Mouse (Mus musculus): ENCODE measurements around the gene Atf6b. TPM values are rescaled to one million over a fixed set of nuclear protein-coding genes. Genes with fewer than 3 reads are reported as not detected.

Atf6b gene
- total and polyA plus RNA-seq, 2 experiments from 2014 or later: 57.4 to 83.0 TPM

DNA sequence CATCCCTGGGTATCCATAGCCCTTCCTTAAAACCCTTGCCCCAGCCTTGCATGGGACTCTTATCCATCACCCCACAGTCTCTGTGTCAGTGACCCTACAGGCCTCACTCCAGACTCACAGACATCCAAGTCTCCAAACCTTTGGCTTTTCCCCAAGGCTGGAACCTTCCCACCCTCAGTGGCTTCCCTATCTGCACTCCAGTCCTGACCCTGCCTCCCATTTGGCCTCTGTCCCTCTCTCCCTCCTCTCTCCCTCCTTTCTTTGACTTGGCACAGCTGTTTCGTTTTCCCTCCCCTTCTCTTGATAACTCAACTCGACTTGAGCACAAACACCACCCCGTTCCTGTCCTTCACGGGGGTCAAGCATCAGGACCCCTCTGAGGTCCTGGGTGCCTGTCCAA, 43.5 kb downstream of the Atf6b start:
- Histone ChIP-seq H3K4me3 (ENCODE audit: low read depth, low read length) (no peak overlapping the region), H3K27me3 (ENCODE audit: insufficient read depth, low read length) (no peaks in the 10 kb centered on the region), H3K36me3 (ENCODE audit: insufficient read depth, low read length) (no peaks in the 10 kb centered on the region), H3K4me1 (ENCODE audit: insufficient read depth, low read length) (no peaks in the 10 kb centered on the region), H3K27ac (ENCODE audit: low read depth, low read length) (no peak overlapping the region), H3K9me3 (ENCODE audit: low read length) (no peaks in the 10 kb centered on the region), H3K4me2 (ENCODE audit: low read depth, low read length, poor library complexity, severe bottlenecking) (no peak overlapping the region), H3K9ac (replicated peaks; ENCODE audit: low read length, poor library complexity, severe bottlenecking) (no peak overlapping the region)
- ATAC-seq (ENCODE audit: low FRiP score) (no peak), DNase-seq (ENCODE audit: low spot score) (no peak)
- TF ChIP-seq CTCF (IDR thresholded peaks at IDR 0.05): no peak
- 62% methylated on average over 4 of the region's 4 CpGs for WGBS

DNA sequence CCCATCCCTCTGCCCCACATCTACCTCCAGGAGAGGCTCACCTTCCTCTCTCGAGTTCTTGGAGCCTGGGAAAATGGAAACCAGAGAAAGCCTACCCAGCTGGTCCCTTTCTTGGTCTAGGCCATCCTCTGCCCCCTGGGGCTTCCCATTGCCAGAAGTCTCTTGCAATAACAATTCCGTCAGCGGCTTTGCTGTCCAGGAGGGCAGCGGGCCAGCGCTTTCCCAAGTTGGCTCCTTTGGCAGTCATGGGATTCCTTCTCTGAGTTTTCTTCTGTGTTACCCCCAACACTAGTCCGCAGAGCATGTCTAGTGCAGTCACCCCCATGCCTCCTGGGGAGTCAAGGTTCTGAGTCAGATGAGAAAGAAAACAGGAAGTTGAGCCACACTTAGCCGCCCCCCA, 46.0 kb downstream of the Atf6b start:
- Histone ChIP-seq H3K4me3 (ENCODE audit: low read depth, low read length) (no peak overlapping the region), H3K4me1 (ENCODE audit: insufficient read depth, low read length) (no peaks in the 10 kb centered on the region), H3K27ac (ENCODE audit: low read depth, low read length) (no peak overlapping the region), H3K36me3 (ENCODE audit: insufficient read depth, low read length) (no peaks in the 10 kb centered on the region), H3K4me2 (ENCODE audit: low read depth, low read length, poor library complexity, severe bottlenecking) (no peak overlapping the region), H3K9me3 (ENCODE audit: low read length) (no peaks in the 10 kb centered on the region), H3K9ac (replicated peaks; ENCODE audit: low read length, poor library complexity, severe bottlenecking) (no peak overlapping the region), H3K27me3 (ENCODE audit: insufficient read depth, low read length) (no peaks in the 10 kb centered on the region)
- DNase-seq (ENCODE audit: low spot score): no peak
- TF ChIP-seq CTCF (IDR thresholded peaks at IDR 0.05): no peak
- no peak for ATAC-seq (ENCODE audit: low FRiP score)
- WGBS: 62% methylated on average over 7 of the region's 7 CpGs

DNA sequence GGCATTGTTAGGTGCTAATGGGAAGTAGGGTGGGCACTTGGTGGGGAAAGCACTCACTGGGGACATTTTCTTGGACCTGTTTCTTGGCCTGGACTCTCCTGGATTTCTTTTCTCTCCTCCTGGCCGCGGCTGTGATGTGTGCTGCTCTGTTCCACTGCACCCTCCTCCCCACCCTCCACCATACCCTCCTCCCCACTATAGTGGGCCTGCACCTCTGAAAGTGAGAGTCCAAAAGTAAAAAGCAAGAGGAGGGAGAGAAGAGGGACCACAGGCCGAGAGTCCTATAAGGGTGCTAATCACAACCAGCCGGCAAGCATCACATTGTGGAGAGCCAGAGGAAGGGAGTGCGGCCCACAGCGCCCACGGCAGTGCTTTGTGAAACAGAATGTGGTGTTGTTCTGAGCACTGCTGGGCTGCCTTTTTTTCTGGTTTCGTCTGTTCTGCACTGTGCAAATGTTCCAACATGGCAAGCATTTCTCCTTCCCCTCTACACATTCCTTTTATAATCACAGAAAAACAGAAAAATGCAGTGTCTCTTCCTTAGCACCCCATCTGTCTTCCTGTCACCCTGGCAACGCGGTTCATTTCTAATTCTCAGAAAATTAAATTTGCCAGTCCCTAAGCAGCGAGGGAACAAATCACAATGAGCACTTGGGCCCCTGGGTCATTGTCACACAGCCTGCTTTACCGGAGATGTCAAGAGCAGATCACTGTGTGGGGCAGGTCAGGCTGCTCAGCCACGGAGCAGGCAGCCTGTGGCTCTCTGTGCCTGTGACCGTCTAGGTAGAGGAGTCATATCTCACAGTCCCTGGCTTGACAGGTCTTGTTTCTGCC, 52.8 kb downstream of the Atf6b start:
- 40% methylated on average over 14 of the region's 14 CpGs for WGBS
- Histone ChIP-seq H3K27me3 (ENCODE audit: insufficient read depth, low read length) (no peaks in the 10 kb centered on the region), H3K27ac (ENCODE audit: low read depth, low read length) (peak overlapping the region; percentile 51), H3K9ac (replicated peaks; ENCODE audit: low read length, poor library complexity, severe bottlenecking) (0 out of 2 replicates have a peak overlapping the region, but pooled peaks have one; percentile 8), H3K36me3 (ENCODE audit: insufficient read depth, low read length) (no peaks in the 10 kb centered on the region), H3K9me3 (ENCODE audit: low read length) (no peaks in the 10 kb centered on the region), H3K4me3 (ENCODE audit: low read depth, low read length) (no peak overlapping the region), H3K4me2 (ENCODE audit: low read depth, low read length, poor library complexity, severe bottlenecking) (no peak overlapping the region), H3K4me1 (ENCODE audit: insufficient read depth, low read length) (peaks cover 3% of the 10 kb centered on the region; the same call in 1 of the 2 replicates)
- TF ChIP-seq CTCF (IDR thresholded peaks at IDR 0.05): no peak
- DNase-seq (ENCODE audit: low spot score): peak; percentile 33
- ATAC-seq (ENCODE audit: low FRiP score): peak; percentile 56; the same call in 1 of the 2 replicates

DNA sequence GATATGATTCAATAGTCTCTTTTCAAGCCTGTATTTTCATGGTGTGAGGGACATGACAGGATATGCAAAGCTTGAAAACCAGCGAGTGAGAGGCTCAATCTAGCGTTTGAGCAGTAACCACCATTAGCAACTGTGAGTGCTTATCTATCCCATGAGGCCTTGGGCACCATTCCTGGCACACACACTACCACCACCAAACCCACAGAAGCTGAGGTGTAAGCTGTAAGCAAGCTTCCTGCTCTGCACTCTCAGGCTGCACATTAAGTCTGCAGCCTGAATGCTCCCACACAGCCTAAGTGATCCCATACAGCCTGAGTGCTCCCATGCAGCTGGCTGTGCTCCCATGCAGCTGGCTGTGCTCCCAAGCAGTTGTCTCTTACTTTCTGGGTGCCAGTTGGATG, 53.7 kb downstream of the Atf6b start:
- ATAC-seq (ENCODE audit: low FRiP score): no peak
- Histone ChIP-seq H3K4me3 (ENCODE audit: low read depth, low read length) (no peak overlapping the region), H3K27me3 (ENCODE audit: insufficient read depth, low read length) (no peaks in the 10 kb centered on the region), H3K4me2 (ENCODE audit: low read depth, low read length, poor library complexity, severe bottlenecking) (no peak overlapping the region), H3K27ac (ENCODE audit: low read depth, low read length) (no peak overlapping the region), H3K9me3 (ENCODE audit: low read length) (no peaks in the 10 kb centered on the region), H3K4me1 (ENCODE audit: insufficient read depth, low read length) (peaks cover 3% of the 10 kb centered on the region; the same call in 1 of the 2 replicates), H3K36me3 (ENCODE audit: insufficient read depth, low read length) (no peaks in the 10 kb centered on the region), H3K9ac (replicated peaks; ENCODE audit: low read length, poor library complexity, severe bottlenecking) (no peak overlapping the region)
- no peak for TF ChIP-seq CTCF (IDR thresholded peaks at IDR 0.05)
- DNase-seq (ENCODE audit: low spot score): no peak
- whole genome bisulfite sequencing: 55% methylated on average over 2 of the region's 2 CpGs

Other genes with a start within 250 kb of the Atf6b start
- 2.0 and 9.2 TPM in 2 replicates for gene BC051142, start 248.3 kb upstream of the Atf6b start, total RNA-seq (2014; rRNA removed)
- gene BC051142, start 248.3 kb upstream of the Atf6b start, polyA plus RNA-seq (2015; fragmentation: Nextera tagmentation; extraction: Ambion mirVana): 6.7 and 7.8 TPM in 2 replicates
- not detected in 2 replicates for gene Btnl4, start 169.8 kb upstream of the Atf6b start, total RNA-seq (2014; rRNA removed)
- not detected in 2 replicates for gene Btnl4, start 169.8 kb upstream of the Atf6b start, polyA plus RNA-seq (2015; fragmentation: Nextera tagmentation; extraction: Ambion mirVana)
- not detected in 2 replicates for gene Btnl6, start 129.8 kb upstream of the Atf6b start, total RNA-seq (2014; rRNA removed)
- not detected in 2 replicates for gene Btnl6, start 129.8 kb upstream of the Atf6b start, polyA plus RNA-seq (2015; fragmentation: Nextera tagmentation; extraction: Ambion mirVana)
- 8.8 and 44.3 TPM in 2 replicates for gene Notch4, start 82.9 kb upstream of the Atf6b start, total RNA-seq (2014; rRNA removed)
- gene Notch4, start 82.9 kb upstream of the Atf6b start, polyA plus RNA-seq (2015; fragmentation: Nextera tagmentation; extraction: Ambion mirVana): 3.8 and 6.1 TPM in 2 replicates
- 1.2 and 4.4 TPM in 2 replicates for gene Gpsm3, start 57.3 kb upstream of the Atf6b start, total RNA-seq (2014; rRNA removed)
- 5.5 and 6.9 TPM in 2 replicates for gene Gpsm3, start 57.3 kb upstream of the Atf6b start, polyA plus RNA-seq (2015; fragmentation: Nextera tagmentation; extraction: Ambion mirVana)
- 84.8 and 95.6 TPM in 2 replicates for gene Pbx2, start 55.9 kb upstream of the Atf6b start, total RNA-seq (2014; rRNA removed)
- gene Pbx2, start 55.9 kb upstream of the Atf6b start, polyA plus RNA-seq (2015; fragmentation: Nextera tagmentation; extraction: Ambion mirVana): 9.5 and 9.6 TPM in 2 replicates
- gene Ager, start 49.3 kb upstream of the Atf6b start, total RNA-seq (2014; rRNA removed): 1.7 and 2.1 TPM in 2 replicates
- gene Ager, start 49.3 kb upstream of the Atf6b start, polyA plus RNA-seq (2015; fragmentation: Nextera tagmentation; extraction: Ambion mirVana): 1.6 and 2.0 TPM in 2 replicates
- gene Rnf5, start 43.5 kb upstream of the Atf6b start, total RNA-seq (2014; rRNA removed): 57.6 and 59.0 TPM in 2 replicates
- 236 and 242 TPM in 2 replicates for gene Rnf5, start 43.5 kb upstream of the Atf6b start, polyA plus RNA-seq (2015; fragmentation: Nextera tagmentation; extraction: Ambion mirVana)
- gene Agpat1, start 42.9 kb upstream of the Atf6b start, total RNA-seq (2014; rRNA removed): 265 and 383 TPM in 2 replicates
- 103 and 106 TPM in 2 replicates for gene Agpat1, start 42.9 kb upstream of the Atf6b start, polyA plus RNA-seq (2015; fragmentation: Nextera tagmentation; extraction: Ambion mirVana)
- gene Egfl8, start 31.2 kb upstream of the Atf6b start, total RNA-seq (2014; rRNA removed): 3.2 and 6.0 TPM in 2 replicates
- gene Egfl8, start 31.2 kb upstream of the Atf6b start, polyA plus RNA-seq (2015; fragmentation: Nextera tagmentation; extraction: Ambion mirVana): 4.9 and 5.0 TPM in 2 replicates
- gene Ppt2, start 18.6 kb upstream of the Atf6b start, total RNA-seq (2014; rRNA removed): 21.1 and 31.0 TPM in 2 replicates
- gene Ppt2, start 18.6 kb upstream of the Atf6b start, polyA plus RNA-seq (2015; fragmentation: Nextera tagmentation; extraction: Ambion mirVana): 18.0 and 20.8 TPM in 2 replicates
- 9.1 and 15.1 TPM in 2 replicates for gene Prrt1, start 17.6 kb upstream of the Atf6b start, total RNA-seq (2014; rRNA removed)
- gene Prrt1, start 17.6 kb upstream of the Atf6b start, polyA plus RNA-seq (2015; fragmentation: Nextera tagmentation; extraction: Ambion mirVana): 13.3 and 14.0 TPM in 2 replicates
- gene Fkbpl, start 2.4 kb upstream of the Atf6b start, total RNA-seq (2014; rRNA removed): 6.2 and 7.2 TPM in 2 replicates
- gene Fkbpl, start 2.4 kb upstream of the Atf6b start, polyA plus RNA-seq (2015; fragmentation: Nextera tagmentation; extraction: Ambion mirVana): 10.7 and 12.9 TPM in 2 replicates
- 3.5 and 4.2 TPM in 2 replicates for gene Tnxb, start 23.4 kb downstream of the Atf6b start, total RNA-seq (2014; rRNA removed)
- 0.26 and 0.30 TPM in 2 replicates for gene Tnxb, start 23.4 kb downstream of the Atf6b start, polyA plus RNA-seq (2015; fragmentation: Nextera tagmentation; extraction: Ambion mirVana)
- gene C4b, start 96.7 kb downstream of the Atf6b start, total RNA-seq (2014; rRNA removed): 1.2 and 1.5 TPM in 2 replicates
- 0.67 and 0.76 TPM in 2 replicates for gene C4b, start 96.7 kb downstream of the Atf6b start, polyA plus RNA-seq (2015; fragmentation: Nextera tagmentation; extraction: Ambion mirVana)
- gene Cyp21a1, start 157.4 kb downstream of the Atf6b start, total RNA-seq (2014; rRNA removed): not detected in 2 replicates
- not detected in 2 replicates for gene Cyp21a1, start 157.4 kb downstream of the Atf6b start, polyA plus RNA-seq (2015; fragmentation: Nextera tagmentation; extraction: Ambion mirVana)
- 25.8 and 30.4 TPM in 2 replicates for gene Stk19, start 189.8 kb downstream of the Atf6b start, total RNA-seq (2014; rRNA removed)
- gene Stk19, start 189.8 kb downstream of the Atf6b start, polyA plus RNA-seq (2015; fragmentation: Nextera tagmentation; extraction: Ambion mirVana): 48.6 and 50.3 TPM in 2 replicates
- 34.5 and 40.7 TPM in 2 replicates for gene Dxo, start 189.9 kb downstream of the Atf6b start, total RNA-seq (2014; rRNA removed)
- 56.4 and 59.1 TPM in 2 replicates for gene Dxo, start 189.9 kb downstream of the Atf6b start, polyA plus RNA-seq (2015; fragmentation: Nextera tagmentation; extraction: Ambion mirVana)
- gene Skiv2l, start 203.1 kb downstream of the Atf6b start, total RNA-seq (2014; rRNA removed): 81.5 and 98.8 TPM in 2 replicates
- gene Skiv2l, start 203.1 kb downstream of the Atf6b start, polyA plus RNA-seq (2015; fragmentation: Nextera tagmentation; extraction: Ambion mirVana): 45.1 and 50.2 TPM in 2 replicates
- gene Nelfe, start 203.2 kb downstream of the Atf6b start, total RNA-seq (2014; rRNA removed): 33.1 and 35.1 TPM in 2 replicates
- 57.7 and 60.2 TPM in 2 replicates for gene Nelfe, start 203.2 kb downstream of the Atf6b start, polyA plus RNA-seq (2015; fragmentation: Nextera tagmentation; extraction: Ambion mirVana)
- gene Cfb, start 215.4 kb downstream of the Atf6b start, total RNA-seq (2014; rRNA removed): 0.09 TPM in 1 of 2 replicates, not detected in the other
- gene Cfb, start 215.4 kb downstream of the Atf6b start, polyA plus RNA-seq (2015; fragmentation: Nextera tagmentation; extraction: Ambion mirVana): 1.0 and 1.9 TPM in 2 replicates
- gene Zbtb12, start 232.3 kb downstream of the Atf6b start, total RNA-seq (2014; rRNA removed): 36.9 and 39.1 TPM in 2 replicates
- gene Zbtb12, start 232.3 kb downstream of the Atf6b start, polyA plus RNA-seq (2015; fragmentation: Nextera tagmentation; extraction: Ambion mirVana): 7.0 and 8.1 TPM in 2 replicates
- not detected in 2 replicates for gene Gm20547, start 234.9 kb downstream of the Atf6b start, total RNA-seq (2014; rRNA removed)
- 0.10 and 0.25 TPM in 2 replicates for gene Gm20547, start 234.9 kb downstream of the Atf6b start, polyA plus RNA-seq (2015; fragmentation: Nextera tagmentation; extraction: Ambion mirVana)